Comparison of ENCODE assay signal across 21 mouse cellular contexts in the genomic region with DNA sequence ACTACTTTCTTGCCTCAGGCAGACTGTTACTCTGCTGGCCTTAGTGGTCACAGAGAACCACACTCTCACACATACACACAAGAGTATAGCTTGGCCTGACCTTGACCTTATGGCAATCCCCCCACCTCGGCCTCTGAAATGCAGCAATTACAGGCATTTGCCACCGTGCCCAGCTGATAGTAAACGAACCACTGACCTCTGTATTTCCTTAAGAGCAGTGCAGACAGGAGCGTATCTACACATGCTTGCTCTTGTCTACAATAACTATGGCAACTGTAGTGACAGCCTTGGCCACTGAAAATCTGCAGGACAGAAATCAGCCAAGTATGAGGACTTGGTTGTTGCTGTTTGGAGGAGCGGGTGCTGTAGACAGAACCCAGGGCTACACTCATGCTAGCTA. TPM values are rescaled to one million over a fixed set of nuclear protein-coding genes. Genes with fewer than 3 reads are reported as not detected.
DNase-seq lines count a peak whose midpoint lies in the region; ATAC-seq lines count a peak whose summit lies in the region.
"Had no signal": no experiment of that assay in that cellular context is flagged by ENCODE, and none has a peak within 500 bp of the region (broad histone marks: within the 10 kb centered on the region; RNA-seq: fewer than 3 reads in every experiment).

No protein-coding gene starts in this region.

- WGBS in midbrain, embryonic 11.5 days = 82% methylated on average over 5 of the region's 5 CpGs
- WGBS in midbrain, embryonic 13.5 days = 82% methylated on average over 5 of the region's 5 CpGs
- 82% methylated on average over 5 of the region's 5 CpGs for WGBS in forebrain, embryonic 15.5 days

- H3K27me3 ChIP-seq in midbrain, embryonic 11.5 days (ENCODE audit: control insufficient read depth, insufficient read depth, low read length) = no peaks in the 10 kb centered on the region
- H3K27me3 ChIP-seq in midbrain, embryonic 13.5 days = no peaks in the 10 kb centered on the region
- H3K27me3 ChIP-seq in forebrain, embryonic 15.5 days = no peaks in the 10 kb centered on the region
- H3K27me3 ChIP-seq: embryonic facial prominence, embryonic 12.5 days; forebrain, embryonic 13.5 days; Patski had no signal

- no peak overlapping the region for H3K4me3 ChIP-seq in midbrain, embryonic 11.5 days (ENCODE audit: low read depth, low read length)
- H3K4me3 ChIP-seq in midbrain, embryonic 13.5 days (replicated peaks) = no peak overlapping the region
- no peak overlapping the region for H3K4me3 ChIP-seq in forebrain, embryonic 15.5 days
- H3K4me3 ChIP-seq: embryonic facial prominence, embryonic 10.5 days; embryonic facial prominence, embryonic 12.5 days; forebrain, embryonic 13.5 days had no signal

- peak; percentile 56 for DNase-seq in heart, adult 11 months
- no peak for DNase-seq in heart, postnatal 36 days
- DNase-seq in midbrain, embryonic 11.5 days (ENCODE audit: low spot score, missing footprints) = peak; percentile 67
- DNase-seq in R1 (ENCODE audit: low read depth, low spot score) = peak; percentile 47
- DNase-seq in neural tube, embryonic 10.5 days (ENCODE audit: extremely low spot score, low spot score) = no peak
- DNase-seq: adrenal gland, adult 2 months; adrenal gland, postnatal 14 days; adrenal gland, postnatal 36 days; cerebellum, adult 11-12 months; cerebellum, adult 2 months; cerebellum, adult 9-10 months; cerebellum, postnatal 10 days; cerebellum, postnatal 25 days had no signal

- no peak for ATAC-seq in midbrain, embryonic 11.5 days (ENCODE audit: low FRiP score)
- ATAC-seq in midbrain, embryonic 13.5 days = no peak
- ATAC-seq in forebrain, embryonic 15.5 days (replicated peaks) = no peak
- ATAC-seq: forebrain, embryonic 13.5 days; forebrain, embryonic 16.5 days; Patski had no signal

- H3K4me1 ChIP-seq in midbrain, embryonic 11.5 days (ENCODE audit: control insufficient read depth, insufficient read depth, low read length) = no peaks in the 10 kb centered on the region
- H3K4me1 ChIP-seq in midbrain, embryonic 13.5 days (replicated peaks) = no peaks in the 10 kb centered on the region
- H3K4me1 ChIP-seq in forebrain, embryonic 15.5 days = no peaks in the 10 kb centered on the region
- H3K4me1 ChIP-seq: embryonic facial prominence, embryonic 12.5 days; forebrain, embryonic 13.5 days had no signal

- no peak overlapping the region for H3K9ac ChIP-seq in midbrain, embryonic 11.5 days (ENCODE audit: low read length)
- no peak overlapping the region for H3K9ac ChIP-seq in midbrain, embryonic 13.5 days (replicated peaks)
- no peak overlapping the region for H3K9ac ChIP-seq in forebrain, embryonic 15.5 days (replicated peaks)
- H3K9ac ChIP-seq: embryonic facial prominence, embryonic 12.5 days; forebrain, embryonic 13.5 days had no signal

- H3K36me3 ChIP-seq in midbrain, embryonic 11.5 days (ENCODE audit: control insufficient read depth, insufficient read depth, low read length) = no peaks in the 10 kb centered on the region
- H3K36me3 ChIP-seq in midbrain, embryonic 13.5 days = no peaks in the 10 kb centered on the region
- H3K36me3 ChIP-seq in forebrain, embryonic 15.5 days = no peaks in the 10 kb centered on the region
- H3K36me3 ChIP-seq: embryonic facial prominence, embryonic 10.5 days; embryonic facial prominence, embryonic 12.5 days; G1E had no signal

- H3K9me3 ChIP-seq in midbrain, embryonic 11.5 days (ENCODE audit: control insufficient read depth, low read length) = no peaks in the 10 kb centered on the region
- no peaks in the 10 kb centered on the region for H3K9me3 ChIP-seq in midbrain, embryonic 13.5 days
- H3K9me3 ChIP-seq in forebrain, embryonic 15.5 days = no peaks in the 10 kb centered on the region
- H3K9me3 ChIP-seq: embryonic facial prominence, embryonic 10.5 days; embryonic facial prominence, embryonic 12.5 days; forebrain, embryonic 13.5 days; G1E had no signal

- H3K4me2 ChIP-seq in midbrain, embryonic 11.5 days = no peak overlapping the region
- no peak overlapping the region for H3K4me2 ChIP-seq in midbrain, embryonic 13.5 days (replicated peaks)
- no peak overlapping the region for H3K4me2 ChIP-seq in forebrain, embryonic 15.5 days (replicated peaks)
- H3K4me2 ChIP-seq: embryonic facial prominence, embryonic 12.5 days; forebrain, embryonic 13.5 days had no signal

- H3K27ac ChIP-seq in midbrain, embryonic 11.5 days (ENCODE audit: low read depth, low read length) = no peak overlapping the region
- no peak overlapping the region for H3K27ac ChIP-seq in midbrain, embryonic 13.5 days
- no peak overlapping the region for H3K27ac ChIP-seq in forebrain, embryonic 15.5 days (replicated peaks)
- H3K27ac ChIP-seq: embryonic facial prominence, embryonic 10.5 days; embryonic facial prominence, embryonic 12.5 days; forebrain, embryonic 13.5 days had no signal

- intact Hi-C loops in heart, postnatal 36 days (cut with DNase I) = no loop called here

RNA-seq across cellular contexts. Expression of gene Etnk1, which starts 29.7 kb away (rescaled TPM):
- total RNA-seq in heart, postnatal 36 days (2021) = 10 to 100 TPM; 23.8 to 26.9 TPM
- 30.7 and 32.3 TPM in 2 replicates for polyA plus RNA-seq in midbrain, embryonic 11.5 days (2014; fragmentation: Nextera tagmentation; extraction: Ambion mirVana)
- polyA plus RNA-seq in midbrain, embryonic 13.5 days (2015; fragmentation: Nextera tagmentation; extraction: Ambion mirVana) = 32.8 and 34.2 TPM in 2 replicates
- 31.8 and 33.5 TPM in 2 replicates for polyA plus RNA-seq in forebrain, embryonic 15.5 days (2015; fragmentation: Nextera tagmentation; extraction: Ambion mirVana)

RNA-seq across cellular contexts. Expression of gene C2cd5, which starts 37.4 kb away (rescaled TPM):
- total RNA-seq in heart, postnatal 36 days (2021) = 10 to 100 TPM; 14.6 to 16.9 TPM
- polyA plus RNA-seq in midbrain, embryonic 11.5 days (2014; fragmentation: Nextera tagmentation; extraction: Ambion mirVana) = 29.1 and 29.2 TPM in 2 replicates
- 45.0 and 49.5 TPM in 2 replicates for polyA plus RNA-seq in midbrain, embryonic 13.5 days (2015; fragmentation: Nextera tagmentation; extraction: Ambion mirVana)
- 44.2 and 44.9 TPM in 2 replicates for polyA plus RNA-seq in forebrain, embryonic 15.5 days (2015; fragmentation: Nextera tagmentation; extraction: Ambion mirVana)

Comparison
In these comparisons a context has a peak if more than half of its experiments do, and no peak if none do; other contexts are left out.
1. DNase-seq: peak in heart, adult 11 months (single experiment), midbrain, embryonic 11.5 days (single experiment) and R1 (single experiment); none in heart, postnatal 36 days (0 of 2) and neural tube, embryonic 10.5 days (single experiment).